In the genomic region with DNA sequence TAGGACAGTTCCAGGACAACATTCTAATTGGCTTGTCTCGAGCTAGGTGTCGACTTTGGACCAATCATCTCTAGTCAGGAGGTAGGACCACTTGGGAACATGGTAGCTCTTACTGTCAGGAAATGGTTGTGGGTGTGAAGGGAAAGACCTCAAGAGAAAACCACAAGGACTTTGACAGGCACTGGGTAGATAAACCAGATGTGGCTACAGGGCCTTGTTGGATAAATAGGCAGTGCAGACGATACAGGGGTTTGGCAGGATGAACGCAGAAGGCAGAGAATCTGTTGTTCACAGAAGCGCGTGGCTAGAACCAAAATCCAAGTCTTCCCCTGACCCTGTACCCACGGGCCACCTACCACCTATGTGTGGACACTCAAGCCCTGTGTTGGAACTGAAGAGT, we compare ENCODE assay signal across 1 mouse cellular context.
TF ChIP-seq lines count a peak whose summit lies in the region.

No protein-coding gene starts in this region.

TF ChIP-seq in MEL, 35 proteins besides CTCF, POLR2A, EP300 and RAD21 (continued from another document):
- TF ChIP-seq CHD2 (IDR thresholded peaks at IDR 0.05; ENCODE audit: low read length) (no peak), MYB (IDR thresholded peaks at IDR 0.05; ENCODE audit: low read depth, low read length) (no peak), ETS1 (IDR thresholded peaks at IDR 0.05; ENCODE audit: low read depth, low read length) (peak; percentile 76), SIN3A (IDR thresholded peaks at IDR 0.05; ENCODE audit: low read length) (peak; percentile 57), BHLHE40 (IDR thresholded peaks at IDR 0.05; ENCODE audit: borderline replicate concordance, low read depth, low read length) (no peak), ZC3H11A (IDR thresholded peaks at IDR 0.05; ENCODE audit: low read depth, low read length) (no peak), KAT2A (conservative IDR thresholded peaks at IDR 0.05; ENCODE audit: low read depth, low read length) (no peak), CHD1 (IDR thresholded peaks at IDR 0.05; ENCODE audit: low read depth, low read length) (no peak), USF2 (IDR thresholded peaks at IDR 0.05; ENCODE audit: borderline replicate concordance in 1 of 2, insufficient read depth in 1 of 2, low read depth in 1 of 2, low read length in 2 of 2) (no peak), ZMIZ1 (IDR thresholded peaks at IDR 0.05; ENCODE audit: low read depth, low read length) (no peak), POLR2AphosphoS2 (IDR thresholded peaks at IDR 0.05; ENCODE audit: low read length) (no peak), TCF12 (IDR thresholded peaks at IDR 0.05; ENCODE audit: low read depth, low read length) (peak; percentile 68; the same call in 1 of the 2 replicates), MXI1 (IDR thresholded peaks at IDR 0.05; ENCODE audit: low read depth, low read length) (no peak; the same call in 1 of the 2 replicates), RCOR1 (IDR thresholded peaks at IDR 0.05; ENCODE audit: low read depth, low read length) (peak; percentile 62; the same call in 1 of the 2 replicates)
